Mouse (Mus musculus): ENCODE data around the gene Ptpn21. TPM values are rescaled to one million over a fixed set of nuclear protein-coding genes. Genes with fewer than 3 reads are reported as not detected.

Ptpn21 gene
- polyA plus RNA-seq, 2 experiments from 2014 or later: 2.2 to 3.7 TPM

- ATAC-seq: no peak
Measured at GRCm38 (mm10) chr12:98721030-98721429, 16.2 kb downstream of the Ptpn21 start.

DNA sequence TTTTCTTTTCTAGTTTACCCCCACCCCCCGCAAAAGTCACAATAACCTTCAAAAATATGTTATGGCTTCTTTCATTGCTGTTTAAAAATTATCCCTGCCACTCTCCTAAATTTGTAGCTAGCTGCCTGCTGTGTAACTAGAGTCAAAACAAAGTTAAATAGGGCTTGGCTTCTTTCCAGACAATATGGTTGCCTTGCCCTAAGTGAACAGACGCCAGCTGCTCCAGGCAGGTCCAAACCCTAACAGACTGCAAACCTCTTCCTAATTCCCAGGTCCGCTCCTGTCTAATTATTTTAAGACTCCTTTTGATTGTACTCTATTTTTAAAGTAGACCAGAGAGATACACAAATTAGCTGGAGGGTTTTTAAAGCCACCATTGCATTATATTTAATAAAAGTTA, 16.6 kb downstream of the Ptpn21 start:
- no peak for ATAC-seq

GRCm38 (mm10) chr12:98716142-98716541, 21.1 kb downstream of the Ptpn21 start:
- no peak for ATAC-seq

- no peak for ATAC-seq
Measured at GRCm38 (mm10) chr12:98714757-98715156, 22.4 kb downstream of the Ptpn21 start.

GRCm38 (mm10) chr12:98713621-98714103, 23.5 kb downstream of the Ptpn21 start:
- ATAC-seq: no peak

DNA sequence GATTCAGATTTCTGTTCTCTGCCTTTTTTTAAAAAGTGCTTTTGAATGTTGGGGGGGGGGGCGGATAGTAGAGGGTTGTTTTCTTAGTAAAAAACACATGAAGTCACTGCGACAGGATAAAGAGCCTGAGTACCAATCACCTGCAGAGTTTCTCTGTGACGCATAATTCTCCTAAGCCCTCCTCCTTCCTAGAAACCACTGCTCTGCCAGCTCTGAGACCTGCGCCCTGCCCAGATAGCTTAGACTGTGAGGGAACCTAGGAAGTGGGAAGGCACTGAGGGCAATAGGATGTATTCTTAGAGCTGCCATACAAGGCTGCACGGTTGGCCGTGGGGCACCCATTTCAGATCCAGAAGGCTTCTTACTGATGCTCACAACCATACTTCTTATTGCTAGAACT, 24.4 kb downstream of the Ptpn21 start:
- no peak for ATAC-seq

DNA sequence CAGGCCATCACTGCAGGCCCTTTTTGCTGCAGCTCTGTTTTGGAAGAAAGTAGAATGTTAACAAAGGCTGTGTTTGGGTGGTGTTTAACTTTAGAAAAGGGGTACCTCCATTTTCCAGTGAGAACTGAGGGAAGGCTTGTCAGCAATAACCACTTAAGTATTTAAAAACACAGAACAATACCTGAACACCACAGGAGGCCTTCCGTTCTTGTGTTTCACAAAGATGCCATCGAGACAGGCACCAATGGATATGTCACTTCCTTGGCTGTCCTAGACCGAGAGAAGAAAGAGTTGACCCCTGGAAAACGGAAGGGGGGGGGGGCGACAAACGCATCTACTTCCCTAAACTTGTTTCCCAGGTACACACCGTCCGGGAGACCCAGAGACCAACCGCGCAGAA, 33.2 kb downstream of the Ptpn21 start:
- ATAC-seq: no peak

DNA sequence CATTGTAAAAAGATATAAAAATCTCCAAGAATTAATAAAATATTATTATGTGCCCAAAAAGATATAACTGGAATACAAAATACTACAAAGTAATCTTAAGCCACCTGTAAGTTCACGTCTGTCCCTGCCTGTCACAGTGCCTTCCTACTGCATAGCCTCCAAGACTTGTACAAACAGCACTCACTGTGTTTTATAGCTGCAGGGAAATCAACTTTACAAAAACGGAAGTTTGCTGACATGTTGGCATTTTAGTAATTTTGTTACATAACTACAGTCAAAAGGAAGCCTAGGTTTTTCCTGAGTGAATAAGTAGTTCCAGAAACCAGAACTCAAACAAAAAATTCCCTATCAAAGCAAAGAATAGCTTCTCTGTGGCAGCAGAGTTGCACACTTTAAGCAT, 33.7 kb downstream of the Ptpn21 start:
- ATAC-seq: no peak

- ATAC-seq: no peak
Measured at GRCm38 (mm10) chr12:98701564-98701963, 35.6 kb downstream of the Ptpn21 start.

DNA sequence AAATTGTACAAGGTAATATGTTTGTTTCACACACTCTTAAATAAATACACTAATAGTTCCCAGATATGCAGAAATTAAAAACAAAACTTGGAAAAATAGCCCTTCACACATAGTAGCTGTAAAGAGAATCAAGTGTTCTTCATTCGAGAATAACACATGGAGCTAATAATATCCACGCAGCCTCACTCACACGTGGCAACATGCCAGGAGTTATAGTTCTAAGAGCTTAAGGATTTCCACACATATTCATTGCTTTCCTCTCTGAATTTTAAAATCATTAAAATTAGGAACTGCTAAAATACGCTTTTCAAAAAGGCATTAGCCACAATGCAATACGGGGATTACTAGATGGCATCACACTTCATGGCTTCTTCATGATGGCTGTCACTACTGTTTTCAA, 40.0 kb downstream of the Ptpn21 start:
- ATAC-seq: no peak

GRCm38 (mm10) chr12:98690230-98690629, 47.0 kb downstream of the Ptpn21 start:
- ATAC-seq: no peak

GRCm38 (mm10) chr12:98683574-98683973, 53.6 kb downstream of the Ptpn21 start:
- no peak for ATAC-seq

- no peak for ATAC-seq
Measured at GRCm38 (mm10) chr12:98683171-98683570, 54.0 kb downstream of the Ptpn21 start.

GRCm38 (mm10) chr12:98682196-98682595, 55.0 kb downstream of the Ptpn21 start:
- no peak for ATAC-seq

DNA sequence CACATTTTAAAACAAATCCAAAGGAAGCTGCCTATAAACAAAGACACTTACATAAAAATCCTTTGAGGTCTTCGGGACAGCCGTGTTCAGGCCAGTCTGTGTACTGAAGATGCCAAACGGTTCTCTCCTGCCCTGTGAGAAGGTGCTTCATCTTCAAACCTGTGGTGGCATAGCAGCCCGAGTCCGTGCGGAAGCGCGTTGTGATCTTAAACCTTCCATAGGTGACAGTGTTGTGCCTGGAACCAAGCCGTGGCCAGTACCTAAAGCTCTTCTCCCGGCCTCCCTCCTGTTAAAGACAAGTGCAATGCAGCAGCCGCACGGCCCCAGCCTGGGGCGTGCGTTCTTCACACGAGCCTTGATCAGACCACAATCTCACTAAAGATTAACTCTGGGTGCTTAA, 57.3 kb downstream of the Ptpn21 start:
- ATAC-seq: no peak

GRCm38 (mm10) chr12:98677336-98677735, 59.9 kb downstream of the Ptpn21 start:
- peak; percentile 45 for ATAC-seq

DNA sequence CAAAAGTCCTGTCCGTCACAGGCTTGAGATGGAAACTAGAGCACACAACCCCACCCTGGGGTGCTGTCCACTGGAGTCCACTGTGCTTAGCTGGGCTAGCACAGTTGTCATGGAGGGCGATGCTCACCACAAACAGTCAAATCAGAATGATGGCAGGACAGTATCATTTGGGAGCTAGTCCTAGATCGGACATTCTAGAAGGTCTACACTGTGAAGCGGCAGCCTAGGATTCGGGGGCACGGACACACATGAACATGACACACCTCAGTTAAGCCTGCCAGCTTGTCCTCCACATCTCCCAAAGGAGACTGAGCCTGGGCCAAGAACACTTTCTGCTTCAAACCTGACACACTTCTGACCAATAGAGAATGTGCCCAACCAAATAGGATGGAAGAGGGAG, 60.3 kb downstream of the Ptpn21 start:
- ATAC-seq: no peak

GRCm38 (mm10) chr12:98674627-98675143, 62.5 kb downstream of the Ptpn21 start:
- peak; percentile 88 for ATAC-seq

DNA sequence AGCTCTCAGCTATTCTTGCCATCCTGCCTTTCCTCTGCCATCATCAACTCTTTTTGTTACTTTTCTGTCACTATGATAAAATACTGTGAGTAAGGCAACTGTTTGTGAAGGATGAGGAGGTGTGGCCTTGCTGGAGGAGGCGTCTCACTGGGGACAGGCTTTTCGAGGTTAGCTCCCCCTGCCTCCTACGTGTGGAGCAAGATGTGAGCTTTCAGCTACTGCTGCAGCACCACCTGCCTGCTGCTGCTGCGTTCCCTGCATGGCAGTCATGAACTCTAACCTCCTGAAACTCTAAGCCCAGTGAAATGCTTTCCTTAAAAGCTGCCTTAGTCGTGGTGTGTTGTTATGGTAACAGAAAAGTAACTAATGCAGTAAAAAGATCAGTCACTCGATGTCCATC, 63.3 kb downstream of the Ptpn21 start:
- no peak for ATAC-seq

DNA sequence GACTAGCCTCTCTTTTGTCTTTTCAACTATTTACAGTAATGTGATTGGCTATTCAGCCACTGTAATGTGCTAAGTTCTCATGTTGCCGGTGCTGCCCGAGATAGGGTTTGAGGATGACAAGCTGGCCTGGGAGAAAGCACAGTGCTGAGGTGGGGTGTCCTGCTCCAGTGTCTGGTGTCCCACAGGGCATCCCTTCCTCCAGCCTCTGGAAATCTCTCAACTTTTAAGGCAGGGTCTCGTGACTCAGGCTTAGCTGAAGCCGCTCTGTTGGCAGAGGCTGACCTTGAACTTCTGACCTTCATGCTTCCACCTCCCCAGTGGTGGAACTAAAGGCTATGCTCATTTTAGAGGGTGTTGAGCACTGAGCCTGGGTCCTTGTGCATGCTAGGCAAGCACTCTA, 66.8 kb downstream of the Ptpn21 start:
- no peak for ATAC-seq

GRCm38 (mm10) chr12:98669864-98670263, 67.3 kb downstream of the Ptpn21 start:
- no peak for ATAC-seq

- no peak for ATAC-seq
Measured at GRCm38 (mm10) chr12:98669086-98669485, 68.1 kb downstream of the Ptpn21 start.

GRCm38 (mm10) chr12:98668132-98668814, 68.9 kb downstream of the Ptpn21 start:
- no peak for ATAC-seq

GRCm38 (mm10) chr12:98662617-98663016, 74.6 kb downstream of the Ptpn21 start:
- ATAC-seq: no peak

DNA sequence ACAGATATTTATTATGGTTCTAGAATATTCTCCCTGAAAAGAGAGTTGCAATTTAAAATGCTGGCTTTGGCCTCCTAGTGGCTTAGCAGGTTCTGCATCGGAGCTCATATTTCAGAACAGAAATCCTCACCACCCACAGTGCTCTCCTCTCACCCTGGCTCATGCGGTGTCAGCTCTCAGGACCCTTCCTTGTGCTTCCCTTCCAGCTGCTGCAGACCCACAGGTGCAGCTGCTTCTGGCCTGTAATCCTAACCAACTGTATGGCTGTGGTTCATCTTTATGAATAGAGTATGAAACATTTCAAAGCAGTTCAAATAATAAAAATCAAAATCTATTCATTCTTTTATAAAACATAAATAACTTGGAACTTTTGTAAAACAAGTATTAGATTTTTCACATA, 80.3 kb downstream of the Ptpn21 start:
- no peak for ATAC-seq
